Mouse (Mus musculus) splenic B cell, adult 2 months (primary cell): Measurements from ENCODE around the gene 1810037I17Rik.
"Not testable (repeated sequence)": the region's sequence is repeated elsewhere in the genome, so short reads cannot be mapped to it uniquely, and the experiment has no call there.

ENCODE experiments used
- DNase-seq: peaks from one replicate; pipeline ENCODE4 v3.0.0-alpha.2; 2011; ENCODE audit warnings: low read depth, low spot score
- H3K27me3 ChIP-seq: 2 replicates; pipeline ENCODE4 v1.6.1; 2012; ENCODE audit warnings: mild to moderate bottlenecking, low read length, moderate library complexity, mixed read lengths; ENCODE audit not compliant: control insufficient read depth, poor library complexity, insufficient read depth, severe bottlenecking
- H3K36me3 ChIP-seq: 2 replicates; pipeline ENCODE4 v1.6.1; 2012; ENCODE audit warnings: mild to moderate bottlenecking, low read length, moderate library complexity, mixed read lengths; ENCODE audit not compliant: control insufficient read depth, poor library complexity, insufficient read depth, severe bottlenecking

1810037I17Rik gene

GRCm38 (mm10) chr3:122918672-122919071 lies 5.3 kb upstream of the 1810037I17Rik start:
- Histone ChIP-seq H3K36me3 (no peaks in the 10 kb centered on the region), H3K27me3 (no peaks in the 10 kb centered on the region)
- no peak for DNase-seq

DNA sequence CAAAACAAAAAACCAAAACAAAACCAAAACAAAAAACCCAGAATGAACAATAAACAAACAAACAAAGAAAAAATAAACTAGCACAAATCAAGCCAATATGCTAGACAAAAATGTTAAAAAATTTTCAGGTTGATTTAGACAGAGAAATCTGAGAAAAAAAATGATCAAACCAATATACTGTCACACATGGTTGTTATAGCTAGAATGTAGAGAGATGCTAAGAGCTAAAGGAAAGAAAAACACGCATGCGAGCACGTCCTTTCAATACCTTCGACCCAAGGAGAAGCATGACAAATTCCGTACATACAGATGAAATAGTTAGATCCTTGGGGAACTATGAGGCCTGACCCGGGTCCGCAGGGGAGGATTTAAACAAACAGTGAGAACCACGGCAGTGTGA lies 4.7 kb upstream of the 1810037I17Rik start, which contains the start of gene Gm10959:
Gene Gm10959 (minus strand): TSS at position 101 of the 400 bp plus-strand sequence.
- no peaks in the 10 kb centered on the region for H3K27me3 ChIP-seq
- no peak for DNase-seq
- no peaks in the 10 kb centered on the region for H3K36me3 ChIP-seq

GRCm38 (mm10) chr3:122920572-122921435 lies 3.2 kb upstream of the 1810037I17Rik start:
- H3K36me3 ChIP-seq, result no peaks in the 10 kb centered on the region
- H3K27me3 ChIP-seq, result no peaks in the 10 kb centered on the region
- no peak for DNase-seq

GRCm38 (mm10) chr3:122921676-122922527 lies 2.1 kb upstream of the 1810037I17Rik start:
- Histone ChIP-seq H3K36me3 (no peaks in the 10 kb centered on the region), H3K27me3 (no peaks in the 10 kb centered on the region)
- DNase-seq, result no peak

- DNase-seq, result no peak
- no peaks in the 10 kb centered on the region for H3K27me3 ChIP-seq
- H3K36me3 ChIP-seq, result no peaks in the 10 kb centered on the region
Observed at GRCm38 (mm10) chr3:122923147-122923546, 856 bp upstream of the 1810037I17Rik start.

DNA sequence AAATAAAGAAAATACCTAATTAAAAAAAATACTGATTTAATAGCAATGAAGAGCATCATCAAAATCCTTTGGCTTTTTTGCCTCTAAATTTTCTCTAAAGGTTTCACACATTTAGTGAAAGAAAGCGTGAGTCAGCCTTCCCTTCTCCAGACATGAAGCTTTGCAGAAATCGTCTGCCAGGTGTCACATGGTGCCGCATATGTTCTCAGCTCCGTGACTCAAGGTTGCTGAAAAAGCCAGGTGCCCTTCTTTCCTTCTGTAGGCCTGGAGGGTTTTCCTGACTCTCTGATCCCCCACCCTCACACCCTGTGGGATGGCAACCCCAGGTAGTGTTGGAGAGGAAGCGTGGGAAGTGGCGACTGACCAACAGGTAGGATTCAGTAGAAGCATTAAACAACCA lies 5.7 kb downstream of the 1810037I17Rik start:
- H3K36me3 ChIP-seq, result peaks cover 3% of the 10 kb centered on the region; the same call in 1 of the 2 replicates
- H3K27me3 ChIP-seq, result no peaks in the 10 kb centered on the region
- no peak for DNase-seq

DNA sequence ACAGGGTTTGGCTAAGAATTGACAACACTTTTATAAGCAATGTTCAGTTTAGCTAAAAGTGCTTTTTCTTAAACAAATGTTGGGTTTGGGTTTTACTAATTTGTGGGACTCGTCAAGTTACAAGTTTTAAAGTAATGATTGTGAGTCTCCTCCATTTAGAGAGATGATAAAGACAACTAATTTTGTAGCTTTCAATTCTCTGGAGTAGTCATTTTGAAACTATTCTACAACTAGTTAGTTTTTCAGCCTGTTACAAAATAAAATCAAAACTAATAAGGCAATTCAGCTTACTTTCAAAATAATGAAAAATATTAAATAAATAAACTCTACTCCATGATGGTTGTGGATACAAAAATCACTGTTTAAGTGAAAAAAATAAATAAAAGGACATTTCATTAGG lies 8.5 kb downstream of the 1810037I17Rik start:
- H3K27me3 ChIP-seq, result no peaks in the 10 kb centered on the region
- peaks cover 5% of the 10 kb centered on the region; the same call in 1 of the 2 replicates for H3K36me3 ChIP-seq
- DNase-seq, result no peak

DNA sequence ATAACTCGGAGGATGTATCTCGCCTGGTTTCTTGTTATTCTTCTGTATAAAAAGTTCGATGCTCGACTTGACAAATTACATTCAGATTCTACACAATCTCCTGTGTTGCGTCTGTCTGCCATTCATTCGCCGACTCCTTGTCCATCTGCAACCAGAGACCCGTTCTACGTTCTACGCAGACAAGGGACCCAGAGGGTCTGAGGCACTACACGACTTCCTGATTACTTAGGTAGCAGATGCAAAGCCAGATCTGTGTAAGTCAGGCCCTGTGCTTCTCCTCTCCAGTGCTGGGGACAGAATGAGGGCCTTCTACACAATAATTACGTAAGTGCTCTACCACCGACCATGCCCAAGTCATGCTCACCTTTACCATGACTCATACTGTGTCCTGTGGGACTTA lies 13.2 kb downstream of the 1810037I17Rik start:
- not testable (repeated sequence) for H3K36me3 ChIP-seq, DNase-seq, H3K27me3 ChIP-seq

DNA sequence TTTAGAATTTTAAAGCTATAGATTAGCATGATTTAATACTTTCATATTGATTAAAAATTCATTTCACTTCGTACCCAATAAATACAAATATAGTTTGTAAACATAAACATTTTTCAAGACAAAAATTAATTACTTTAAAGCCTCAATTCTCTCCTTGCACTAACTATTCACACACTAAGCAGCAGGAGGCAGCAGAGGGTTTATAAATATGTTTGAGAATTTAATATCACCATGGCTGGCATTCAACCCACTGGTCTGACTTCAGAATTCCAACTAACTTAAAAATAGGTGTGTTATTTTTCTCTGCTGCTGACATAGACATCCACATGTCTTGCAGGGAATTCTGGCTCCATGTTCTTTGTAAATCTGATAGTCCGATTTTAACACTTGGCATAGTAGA lies 15.2 kb downstream of the 1810037I17Rik start:
- Histone ChIP-seq H3K36me3 (0 out of 2 replicates have a peak, but pooled peaks cover 2% of the 10 kb centered on the region), H3K27me3 (no peaks in the 10 kb centered on the region)
- DNase-seq, result peak; percentile 53

DNA sequence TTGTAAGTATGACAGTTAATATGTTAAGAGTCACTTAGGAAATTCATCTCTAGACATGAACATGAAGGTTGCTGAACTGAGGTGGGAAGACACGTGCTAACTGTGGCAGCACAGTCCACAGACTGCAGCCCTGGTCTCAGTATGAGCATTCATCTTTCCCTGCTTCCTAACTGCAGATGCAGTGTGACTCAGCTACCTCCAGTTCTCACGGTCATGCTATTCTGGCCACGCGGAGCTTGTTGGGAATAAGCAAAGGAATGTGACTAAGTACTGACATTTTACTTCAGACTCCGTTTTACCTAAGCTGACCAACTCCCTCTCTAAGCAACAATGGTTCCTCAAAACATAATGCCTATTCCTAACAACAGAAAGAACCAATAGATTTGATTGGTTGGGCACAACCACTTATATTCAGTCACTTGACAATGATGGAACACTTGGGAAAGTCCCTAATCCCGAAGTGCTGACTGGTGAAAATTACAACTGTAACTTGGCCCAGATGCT lies 19.4 kb downstream of the 1810037I17Rik start:
- H3K36me3 ChIP-seq, result no peaks in the 10 kb centered on the region
- no peak for DNase-seq
- H3K27me3 ChIP-seq, result no peaks in the 10 kb centered on the region

DNA sequence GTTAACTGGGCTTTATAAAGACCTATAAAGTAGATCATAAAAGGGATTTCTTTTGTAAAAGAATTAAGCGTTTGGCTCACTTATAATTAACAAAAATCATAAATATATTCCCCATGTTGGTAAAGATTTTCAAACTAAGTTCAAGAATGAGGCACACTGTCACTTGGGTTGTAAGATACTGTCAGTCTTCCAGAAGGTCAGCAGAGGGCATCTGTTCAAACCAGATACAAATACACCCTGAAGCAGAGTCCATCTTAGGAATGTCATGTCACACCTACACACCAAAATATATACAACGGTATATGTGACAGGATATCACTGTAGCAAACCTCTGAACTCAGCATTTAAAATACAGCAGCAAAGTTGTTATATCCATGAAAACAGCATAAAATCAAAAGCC lies 26.1 kb downstream of the 1810037I17Rik start:
- DNase-seq, result no peak

DNA sequence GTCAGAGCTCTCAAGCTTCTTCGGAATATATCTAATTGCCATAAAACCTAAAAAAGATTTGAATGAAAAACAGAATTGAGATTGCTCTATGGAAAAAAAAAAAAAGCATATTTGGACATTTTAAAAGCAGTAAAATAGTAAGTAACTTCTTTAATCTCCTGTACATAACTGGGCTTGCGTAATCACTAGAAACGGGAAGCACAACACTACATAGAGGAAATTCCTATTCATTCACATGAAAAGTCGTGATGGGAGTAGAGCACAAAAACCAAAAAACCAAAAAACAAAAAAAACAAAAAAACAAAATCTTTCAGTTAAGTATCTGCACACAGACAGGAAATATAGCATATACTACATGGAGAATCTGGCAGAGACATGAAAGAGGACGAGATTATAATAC lies 40.3 kb downstream of the 1810037I17Rik start:
- DNase-seq, result no peak
- Histone ChIP-seq H3K27me3 (no peaks in the 10 kb centered on the region), H3K36me3 (peaks cover 2% of the 10 kb centered on the region; the same call in 1 of the 2 replicates)

More for the DNA sequence above, 26.1 kb downstream of the 1810037I17Rik start:
- Histone ChIP-seq H3K27me3 (no peaks in the 10 kb centered on the region), H3K36me3 (peaks cover 8% of the 10 kb centered on the region)

- DNase-seq, result no peak
Observed at GRCm38 (mm10) chr3:122968391-122968790, 44.4 kb downstream of the 1810037I17Rik start.

GRCm38 (mm10) chr3:122972126-122972822 lies 48.3 kb downstream of the 1810037I17Rik start:
- no peaks in the 10 kb centered on the region for H3K27me3 ChIP-seq
- H3K36me3 ChIP-seq, result no peaks in the 10 kb centered on the region; the same call in 1 of the 2 replicates
- no peak for DNase-seq

More at GRCm38 (mm10) chr3:122968391-122968790, 44.4 kb downstream of the 1810037I17Rik start:
- H3K27me3 ChIP-seq, result no peaks in the 10 kb centered on the region
- H3K36me3 ChIP-seq, result no peaks in the 10 kb centered on the region
